In genomic region chrX:12132541-12133177, GRCm38 (mm10) we compare ENCODE assay signal across 9 mouse cellular contexts. TPM values are rescaled to one million over a fixed set of nuclear protein-coding genes. Genes with fewer than 3 reads are reported as not detected.
DNase-seq lines count a peak whose midpoint lies in the region; ATAC-seq and TF ChIP-seq lines count a peak whose summit lies in the region.
"Had no signal": no experiment of that assay in that cellular context is flagged by ENCODE, and none has a peak within 500 bp of the region (broad histone marks: within the 10 kb centered on the region; RNA-seq: fewer than 3 reads in every experiment).

No protein-coding gene starts in this region.

- intact Hi-C loops in heart, adult 2 months (cut with DNase I), result no loop called here

- no peak for TF ChIP-seq CTCF in heart, adult 2 months (IDR thresholded peaks at IDR 0.05)

- H3K4me1 ChIP-seq in heart, adult 2 months (ENCODE audit: control insufficient read depth, insufficient read depth, low read length), result peaks cover 6% of the 10 kb centered on the region
- H3K4me1 ChIP-seq in midbrain, embryonic 10.5 days, result peaks cover 70% of the 10 kb centered on the region
- peaks cover 42% of the 10 kb centered on the region for H3K4me1 ChIP-seq in midbrain, embryonic 15.5 days
- H3K4me1 ChIP-seq in limb, embryonic 11.5 days (ENCODE audit: control insufficient read depth, insufficient read depth, low read length), result peaks cover 38% of the 10 kb centered on the region
- peaks cover 15% of the 10 kb centered on the region for H3K4me1 ChIP-seq in stomach, embryonic 16.5 days (ENCODE audit: control insufficient read depth, insufficient read depth, low read length)

- no peak for TF ChIP-seq POLR2A in heart, adult 2 months (IDR thresholded peaks at IDR 0.05; ENCODE audit: insufficient read depth, low read depth, low read length)

- 34% methylated on average over 8 of the region's 8 CpGs for WGBS in heart, adult 2 months
- 30% methylated on average over 8 of the region's 8 CpGs for WGBS in midbrain, embryonic 10.5 days
- 43% methylated on average over 8 of the region's 8 CpGs for WGBS in midbrain, embryonic 15.5 days
- 18% methylated on average over 8 of the region's 8 CpGs for WGBS in limb, embryonic 11.5 days
- WGBS in stomach, embryonic 16.5 days, result 35% methylated on average over 8 of the region's 8 CpGs

- no peaks in the 10 kb centered on the region for H3K9me3 ChIP-seq in midbrain, embryonic 10.5 days (replicated peaks)
- H3K9me3 ChIP-seq in midbrain, embryonic 15.5 days, result no peaks in the 10 kb centered on the region
- H3K9me3 ChIP-seq in limb, embryonic 11.5 days (ENCODE audit: control insufficient read depth, low read length), result no peaks in the 10 kb centered on the region
- H3K9me3 ChIP-seq in stomach, embryonic 16.5 days (replicated peaks; ENCODE audit: control insufficient read depth, low read length), result no peaks in the 10 kb centered on the region

- H3K4me2 ChIP-seq in midbrain, embryonic 15.5 days, result no peak overlapping the region; the same call in 1 of the 2 replicates
- peak overlapping the region; percentile 68; the same call in 1 of the 2 replicates for H3K4me2 ChIP-seq in limb, embryonic 11.5 days (ENCODE audit: low read depth, severe bottlenecking)
- H3K4me2 ChIP-seq in stomach, embryonic 16.5 days (ENCODE audit: low read depth, low read length), result peak overlapping the region; percentile 62; the same call in 1 of the 2 replicates

- DNase-seq in heart, adult 2 months, result no peak
- DNase-seq in heart, postnatal 4 days, result no peak
- DNase-seq in midbrain, embryonic 10.5 days (ENCODE audit: low spot score), result no peak
- no peak for DNase-seq in limb, embryonic 11.5 days (ENCODE audit: low spot score)
- DNase-seq in embryo, embryonic 10 days (ENCODE audit: low spot score), result no peak

- no peak overlapping the region for H3K4me3 ChIP-seq in heart, adult 2 months
- H3K4me3 ChIP-seq in midbrain, embryonic 10.5 days, result peak overlapping the region; percentile 53
- H3K4me3 ChIP-seq in midbrain, embryonic 15.5 days, result no peak overlapping the region
- H3K4me3 ChIP-seq in limb, embryonic 11.5 days (ENCODE audit: low read depth, low read length), result no peak overlapping the region
- H3K4me3 ChIP-seq in stomach, embryonic 16.5 days (replicated peaks; ENCODE audit: low read length), result no peak overlapping the region

- H3K79me2 ChIP-seq in heart, adult 2 months (replicated peaks; ENCODE audit: control insufficient read depth, insufficient read depth, low read length), result no peaks in the 10 kb centered on the region

- ATAC-seq in midbrain, embryonic 15.5 days (replicated peaks), result no peak
- ATAC-seq in limb, embryonic 11.5 days (ENCODE audit: insufficient number of reproducible peaks, low FRiP score, low TSS enrichment, low read depth), result no peak
- ATAC-seq in stomach, embryonic 16.5 days (ENCODE audit: insufficient read depth, low FRiP score), result no peak
- no peak for ATAC-seq in monocyte, adult 5-6 weeks (replicated peaks; ENCODE audit: insufficient number of reproducible peaks, low FRiP score, low TSS enrichment, poor library complexity, severe bottlenecking)

- no peak overlapping the region for H3K27ac ChIP-seq in heart, adult 2 months
- peak overlapping the region; percentile 88; the same call in 1 of the 2 replicates for H3K27ac ChIP-seq in midbrain, embryonic 10.5 days (replicated peaks)
- H3K27ac ChIP-seq in midbrain, embryonic 15.5 days, result no peak overlapping the region
- no peak overlapping the region for H3K27ac ChIP-seq in limb, embryonic 11.5 days (replicated peaks; ENCODE audit: low read depth, low read length)
- H3K27ac ChIP-seq in stomach, embryonic 16.5 days (ENCODE audit: low read length), result no peak overlapping the region
- H3K27ac ChIP-seq: liver, embryonic 14.5 days had no signal

- H3K27me3 ChIP-seq in heart, adult 2 months (ENCODE audit: control insufficient read depth, insufficient read depth, low read length), result no peaks in the 10 kb centered on the region
- peaks cover 100% of the 10 kb centered on the region for H3K27me3 ChIP-seq in midbrain, embryonic 10.5 days (ENCODE audit: low read depth, poor library complexity, severe bottlenecking)
- H3K27me3 ChIP-seq in midbrain, embryonic 15.5 days (replicated peaks), result peaks cover 62% of the 10 kb centered on the region
- peaks cover 77% of the 10 kb centered on the region for H3K27me3 ChIP-seq in limb, embryonic 11.5 days (ENCODE audit: control insufficient read depth, insufficient read depth, low read length)
- H3K27me3 ChIP-seq in stomach, embryonic 16.5 days (ENCODE audit: control insufficient read depth, insufficient read depth, low read length), result peaks cover 55% of the 10 kb centered on the region

- H3K36me3 ChIP-seq in heart, adult 2 months (ENCODE audit: control insufficient read depth, insufficient read depth, low read length), result no peaks in the 10 kb centered on the region
- no peaks in the 10 kb centered on the region for H3K36me3 ChIP-seq in midbrain, embryonic 10.5 days
- H3K36me3 ChIP-seq in midbrain, embryonic 15.5 days (replicated peaks), result no peaks in the 10 kb centered on the region
- H3K36me3 ChIP-seq in limb, embryonic 11.5 days (ENCODE audit: control insufficient read depth, insufficient read depth, low read length), result no peaks in the 10 kb centered on the region
- no peaks in the 10 kb centered on the region for H3K36me3 ChIP-seq in stomach, embryonic 16.5 days (ENCODE audit: control insufficient read depth, insufficient read depth, low read length)

- TF ChIP-seq EP300 in heart, adult 2 months (IDR thresholded peaks at IDR 0.05; ENCODE audit: insufficient read depth, low read depth, low read length), result no peak

- H3K9ac ChIP-seq in heart, adult 2 months (ENCODE audit: low read depth, low read length), result peak overlapping the region; percentile 75; the same call in 1 of the 2 replicates
- H3K9ac ChIP-seq in midbrain, embryonic 15.5 days, result no peak overlapping the region
- H3K9ac ChIP-seq in limb, embryonic 11.5 days (ENCODE audit: low read length), result no peak overlapping the region
- no peak overlapping the region; the same call in 1 of the 2 replicates for H3K9ac ChIP-seq in stomach, embryonic 16.5 days (ENCODE audit: low read length)
- H3K9ac ChIP-seq: liver, embryonic 14.5 days had no signal

RNA-seq across cellular contexts. Expression of gene Bcor, which starts 27.5 kb away (rescaled TPM):
- 10 to 100 TPM; 18.0 to 22.4 TPM for total RNA-seq in heart, adult 2 months (2021)
- 11.2 and 15.3 TPM in 2 replicates for polyA plus RNA-seq in heart, adult 2 months (2012; rRNA removed)
- 10 to 100 TPM; 46.2 to 48.1 TPM for total RNA-seq in heart, postnatal 4 days (2021)
- 17.9 and 22.4 TPM in 2 replicates for polyA plus RNA-seq in midbrain, embryonic 10.5 days (2016; fragmentation: Nextera tagmentation; extraction: Ambion mirVana)
- 18.4 and 18.8 TPM in 2 replicates for polyA plus RNA-seq in midbrain, embryonic 15.5 days (2015; fragmentation: Nextera tagmentation; extraction: Ambion mirVana)
- 26.6 and 30.5 TPM in 2 replicates for polyA plus RNA-seq in limb, embryonic 11.5 days (2014; fragmentation: Nextera tagmentation; extraction: Ambion mirVana)
- polyA plus RNA-seq in stomach, embryonic 16.5 days (2015; fragmentation: Nextera tagmentation; extraction: Ambion mirVana), result 11.1 and 13.9 TPM in 2 replicates
- total RNA-seq in monocyte, adult 5-6 weeks (2017), result 26.0 to 43.7 TPM (median 27.1 TPM) in 3 replicates
